Mouse (Mus musculus) ZHBTc4 (cell line): ENCODE measurements around the gene Gm8251.
A peak's percentile ranks its signal among the peaks of the same experiment; 100 is the strongest.
"Not testable (repeated sequence)": the region's sequence is repeated elsewhere in the genome, so short reads cannot be mapped to it uniquely, and the experiment has no call there.

Experiments used
- DNase-seq: peaks from one replicate; pipeline ENCODE4 v3.0.0-alpha.2; 2011; ENCODE audit warnings: low read depth, low spot score

Gene Gm8251

DNA sequence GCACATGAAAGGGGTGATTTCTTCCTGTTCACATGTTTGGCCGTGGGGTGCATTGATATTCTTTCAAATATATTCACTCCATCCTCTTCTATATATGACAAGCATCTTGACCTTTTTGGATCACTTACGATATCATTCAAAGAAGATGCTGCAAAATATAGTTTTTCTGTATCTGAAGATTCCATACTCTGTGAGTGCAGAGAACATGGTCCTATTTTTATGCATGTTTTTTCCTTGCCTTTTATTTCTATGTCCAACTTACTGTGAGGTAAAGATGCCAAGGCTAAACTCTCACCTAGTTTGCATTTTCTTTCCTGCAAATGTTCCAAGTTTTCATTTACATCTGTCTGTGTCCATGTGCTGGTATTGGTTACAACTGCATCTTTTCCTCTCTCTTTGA, at the start of gene Gm8251:
Gene Gm8251, minus strand, starts transcription at position 101 of the 400 bp plus-strand sequence.
- no peak for DNase-seq

DNA sequence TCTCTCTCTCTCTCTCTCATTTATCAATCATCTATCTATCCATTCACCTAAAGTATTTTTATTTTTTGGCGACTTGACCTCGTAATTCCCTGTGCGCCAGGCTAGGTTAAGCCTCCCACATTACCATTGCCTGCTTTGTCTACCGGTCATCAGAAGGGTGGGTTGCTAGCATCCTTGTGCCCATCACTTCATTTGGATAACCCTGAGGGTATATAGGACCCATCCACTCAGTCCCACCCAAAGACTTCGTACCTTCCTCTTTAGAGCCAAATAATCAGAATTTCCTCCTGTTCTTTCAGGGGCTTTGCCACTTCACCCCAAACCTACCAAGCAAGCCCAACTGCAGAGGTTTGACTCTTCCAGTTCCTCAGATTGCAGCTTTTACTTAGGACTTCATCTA, 41.2 kb upstream of the Gm8251 start:
- DNase-seq: peak; percentile 8

DNA sequence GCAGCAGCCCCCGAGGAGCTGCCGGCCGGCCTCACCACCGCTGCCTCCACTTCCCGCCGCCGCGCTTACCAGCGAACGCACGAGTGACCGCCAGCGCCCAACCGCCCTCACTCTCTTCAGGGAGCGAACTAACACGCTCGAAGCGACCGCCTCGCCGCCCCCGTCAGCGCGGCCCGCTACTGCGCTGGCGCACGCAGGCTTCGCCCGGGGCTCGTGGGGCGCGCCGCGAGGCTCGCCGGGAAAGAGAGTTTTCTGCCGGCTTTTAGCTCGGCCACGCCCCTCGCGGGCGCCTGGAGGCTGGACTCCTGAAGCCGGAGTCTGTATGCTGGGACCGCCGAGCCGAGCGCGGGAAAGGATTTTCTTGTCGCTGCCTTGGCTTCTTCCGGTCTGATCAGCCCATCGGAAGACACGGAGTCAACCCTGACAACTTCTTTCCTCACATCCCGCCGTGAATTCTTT, 40.6 kb upstream of the Gm8251 start, which contains the start of gene Tex30:
Gene Tex30, minus strand, starts transcription at position 183 of the 459 bp plus-strand sequence.
- DNase-seq: peak; percentile 98

DNA sequence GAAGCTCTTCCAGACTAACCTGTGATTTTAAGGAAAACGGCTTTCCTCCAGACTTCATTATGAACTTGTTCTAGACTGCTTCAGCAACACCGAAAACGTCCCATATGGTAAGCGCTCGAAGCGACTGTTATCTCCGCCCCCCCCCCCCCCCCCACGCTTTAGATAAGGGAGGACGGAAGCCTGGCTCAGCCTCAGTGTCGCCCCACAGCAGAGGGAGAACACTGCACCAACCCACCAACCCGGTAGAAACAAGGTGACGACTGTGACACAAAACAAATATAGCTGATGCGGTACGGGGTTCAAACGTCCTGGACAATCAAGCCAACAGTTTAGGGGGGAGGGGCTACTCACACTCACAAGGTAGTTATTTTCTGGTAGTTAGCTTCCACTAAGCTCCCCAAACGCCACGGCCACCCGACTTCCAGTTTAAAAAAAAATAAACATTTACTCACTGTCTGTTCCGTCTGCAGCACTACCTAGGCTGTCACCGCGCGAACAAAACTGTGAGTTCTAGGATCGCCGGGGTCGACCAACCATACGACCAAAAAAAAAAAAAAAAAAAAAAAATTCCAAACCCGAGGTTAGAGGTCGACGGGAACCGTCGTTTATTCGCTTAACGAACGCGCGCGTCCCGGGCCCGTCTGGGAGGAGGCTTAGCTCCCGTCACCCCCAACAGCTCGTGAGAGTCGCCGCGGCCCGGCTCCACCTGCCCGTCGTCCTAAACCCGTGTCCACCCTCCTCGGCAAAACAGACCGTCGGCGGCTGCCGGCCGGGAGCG, 39.9 kb upstream of the Gm8251 start:
- peak; percentile 54 for DNase-seq

DNA sequence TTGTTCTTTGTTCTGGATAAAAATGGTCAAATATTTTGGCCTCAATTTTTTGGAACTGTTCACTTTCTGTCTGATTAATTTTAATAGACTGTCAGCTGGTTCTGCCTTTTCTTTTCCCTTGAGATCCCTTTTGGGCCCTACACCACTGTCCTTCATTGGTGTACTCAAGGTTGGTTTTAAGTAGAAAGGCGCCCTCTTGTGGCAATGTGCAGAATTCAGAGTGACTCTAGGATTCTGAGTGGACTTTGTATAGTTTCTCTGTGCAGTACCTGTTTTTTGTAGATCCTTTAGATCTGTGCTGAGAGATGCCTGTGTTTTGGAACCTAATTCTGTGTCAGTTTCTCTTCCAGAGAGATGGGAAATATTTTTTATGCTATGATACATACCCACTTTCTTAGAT, 2.9 kb upstream of the Gm8251 start:
- peak; percentile 69 for DNase-seq

DNA sequence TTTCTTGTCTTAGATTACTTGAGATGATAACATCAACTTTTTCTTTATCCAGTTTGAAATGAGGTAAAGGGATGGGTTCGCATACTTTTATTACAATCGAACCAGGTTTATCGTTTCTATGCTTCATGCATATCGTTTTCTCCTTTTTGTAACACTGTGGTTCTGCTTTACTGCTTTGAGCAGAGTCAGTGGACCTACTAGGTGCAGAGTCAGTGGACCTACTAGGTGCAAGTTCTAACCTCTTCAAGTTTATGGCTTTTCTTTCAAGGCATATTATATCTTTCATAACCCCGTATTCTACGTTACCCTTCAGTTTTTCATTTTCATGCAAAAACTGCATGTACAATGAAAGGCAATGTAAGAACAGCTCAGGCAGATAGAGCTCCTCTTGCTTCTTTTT, 1.7 kb upstream of the Gm8251 start:
- no peak for DNase-seq

DNA sequence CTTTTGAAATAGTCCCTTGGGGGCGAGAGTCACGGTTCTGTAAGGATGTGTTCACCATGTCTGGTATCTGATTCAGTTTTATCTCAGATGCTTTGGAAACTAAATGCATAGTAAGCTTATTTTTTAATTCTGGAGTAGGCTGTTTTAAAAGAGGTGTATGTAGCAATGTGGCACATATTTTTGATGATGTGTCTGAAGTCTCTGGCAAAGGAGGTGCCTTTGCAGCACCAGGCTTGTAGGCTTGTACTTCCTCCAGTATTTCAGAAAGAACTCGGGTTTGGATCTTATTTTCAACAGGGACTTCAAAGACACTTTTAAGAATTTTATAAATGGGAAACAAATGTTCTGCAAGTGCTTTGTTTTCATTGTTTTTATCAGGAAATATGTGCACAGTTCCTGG, 3.9 kb downstream of the Gm8251 start:
- DNase-seq: no peak

DNA sequence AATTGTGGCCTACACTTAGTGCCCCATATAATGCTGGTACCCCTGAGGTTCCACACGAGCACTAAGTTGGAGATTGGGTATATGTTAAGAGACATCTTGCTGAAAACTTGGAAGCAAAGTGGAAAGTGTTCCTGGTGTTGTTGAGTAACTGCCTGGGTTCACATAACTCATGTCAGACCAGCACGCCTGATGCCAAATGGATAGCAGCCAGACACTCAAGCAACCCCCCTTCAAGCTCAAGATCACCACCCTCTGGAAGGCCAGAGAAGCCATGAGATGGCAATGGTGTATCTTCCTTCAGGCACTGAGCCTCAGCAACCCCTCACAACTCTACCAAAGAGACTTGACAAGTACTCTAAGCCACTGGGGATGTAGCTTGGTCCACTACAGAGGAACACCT, 15.2 kb downstream of the Gm8251 start:
- no peak for DNase-seq

DNA sequence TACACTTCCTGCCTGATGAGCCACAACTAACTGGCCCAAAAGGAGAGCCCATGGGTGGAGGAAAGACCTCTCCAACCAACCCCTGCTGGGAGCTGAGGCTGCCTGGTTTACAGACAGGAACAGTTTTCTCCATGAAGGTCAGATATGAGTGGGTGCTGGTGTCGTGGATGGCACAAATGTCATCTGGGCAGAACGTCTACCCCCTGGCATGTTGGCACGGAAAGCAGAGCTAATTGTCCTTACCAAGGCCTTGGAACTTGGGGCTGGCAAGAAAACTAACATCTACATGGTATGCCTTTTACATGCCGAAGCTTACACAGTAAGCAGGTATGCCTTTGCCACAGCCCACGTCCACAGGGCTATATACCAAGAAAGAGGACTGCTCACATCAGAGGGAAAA, 16.0 kb downstream of the Gm8251 start:
- not testable (repeated sequence) for DNase-seq

DNA sequence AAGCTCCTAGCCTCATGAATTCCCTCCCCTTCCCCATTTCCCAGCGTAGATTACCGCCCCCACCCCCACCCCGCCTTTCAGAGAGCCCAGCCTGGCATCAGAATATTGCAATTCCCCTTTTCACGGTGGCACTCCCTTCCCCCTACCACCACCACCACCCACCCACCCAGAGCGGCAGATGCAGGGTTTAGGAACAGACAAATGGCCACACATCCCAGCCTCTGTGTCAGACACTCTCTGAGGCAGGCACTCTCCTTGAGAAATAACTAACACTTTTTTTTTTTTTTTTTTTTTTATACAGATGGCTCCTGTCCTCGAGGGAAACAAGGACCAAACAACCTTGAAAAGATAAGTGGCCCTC, 19.2 kb downstream of the Gm8251 start:
- peak; percentile 7 for DNase-seq

DNA sequence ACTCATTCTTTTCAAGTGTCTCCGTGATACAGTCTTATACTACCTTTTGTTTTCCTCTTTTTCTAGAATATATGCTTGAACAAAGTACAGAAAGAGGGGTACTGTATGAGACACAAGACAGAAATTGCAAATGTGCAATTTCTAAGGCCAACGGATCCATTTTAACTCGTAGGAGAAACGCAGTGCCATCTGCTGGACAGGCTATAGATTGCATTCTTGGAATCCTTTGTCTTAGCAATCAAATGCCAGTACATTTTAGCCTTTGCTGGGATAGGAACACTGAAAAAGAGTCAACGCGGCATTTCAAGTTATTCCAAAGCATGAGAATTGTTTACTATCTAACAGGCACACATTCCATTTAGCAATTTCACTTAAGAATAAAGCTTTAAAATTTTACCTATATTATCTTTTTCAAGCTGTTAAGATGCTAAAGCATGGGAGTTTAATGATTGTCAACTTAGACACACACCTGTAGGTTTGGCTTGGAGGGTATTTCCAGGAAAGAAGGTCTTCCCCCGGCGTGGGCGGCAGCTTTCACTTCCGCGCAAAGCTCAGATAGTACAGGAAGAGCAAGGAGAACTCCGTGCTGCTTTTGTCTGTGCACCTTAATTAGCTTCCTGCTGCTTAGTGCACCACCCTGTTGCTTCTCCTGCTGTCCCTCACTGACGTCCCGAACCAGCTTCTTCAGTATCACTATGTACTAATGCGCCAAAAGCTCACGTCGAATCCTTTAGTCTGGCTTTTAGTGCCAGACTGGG, 19.8 kb downstream of the Gm8251 start:
- DNase-seq: peak; percentile 72

DNA sequence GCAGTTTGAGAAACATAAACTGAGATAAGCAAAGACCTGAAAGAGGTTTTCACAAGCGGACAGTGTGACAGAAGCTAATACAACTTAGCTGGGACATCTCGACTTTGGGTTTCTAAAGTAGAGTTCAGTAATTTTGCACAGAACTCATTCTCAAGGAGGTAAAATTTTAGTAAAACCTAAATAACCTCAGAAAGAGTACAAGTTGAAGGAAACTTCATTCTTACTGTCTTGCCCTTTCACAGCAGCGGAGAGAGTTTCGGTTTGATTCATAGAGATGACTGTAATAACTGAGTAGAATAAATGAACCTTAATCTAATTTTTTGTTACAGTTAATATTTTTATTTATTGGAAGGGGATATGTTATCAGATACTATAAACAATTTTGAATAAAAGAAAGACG, 28.8 kb downstream of the Gm8251 start:
- DNase-seq: no peak

DNA sequence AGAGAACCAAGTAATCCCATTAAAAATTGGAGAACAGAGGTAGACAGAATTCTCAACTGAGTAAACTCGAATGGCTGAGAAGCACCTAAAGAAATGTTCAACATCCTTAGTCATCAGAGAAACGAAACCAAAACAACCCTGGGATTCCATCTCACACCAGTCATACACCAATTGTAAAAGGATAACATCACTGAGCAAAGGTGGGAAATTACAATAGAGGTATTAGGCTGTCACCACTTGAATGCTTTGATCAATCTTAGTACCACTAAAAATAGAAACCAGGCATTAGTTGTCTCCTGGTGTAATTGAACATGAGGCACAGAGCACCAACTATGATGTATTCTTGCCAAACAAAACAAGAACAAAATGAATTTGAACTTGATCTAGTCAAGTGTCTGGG, 29.5 kb downstream of the Gm8251 start:
- DNase-seq: no peak

DNA sequence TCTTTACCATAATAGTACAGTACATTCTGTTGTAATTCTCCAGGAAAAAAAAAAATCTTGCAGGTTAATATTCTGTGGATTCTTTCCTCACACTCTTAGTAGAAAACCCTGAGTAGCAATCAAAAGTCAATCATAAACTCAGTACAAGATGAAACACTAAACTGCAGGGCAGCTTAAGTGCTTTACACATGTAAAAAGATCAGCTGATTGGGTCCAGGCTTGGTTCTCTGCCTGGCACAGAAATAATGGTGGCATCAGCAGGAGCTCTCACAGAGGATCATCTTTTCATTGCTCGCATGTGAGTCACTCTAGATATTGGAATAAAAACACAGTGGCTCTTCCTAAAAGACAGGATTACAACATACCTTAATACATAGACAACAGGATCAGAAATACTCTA, 34.1 kb downstream of the Gm8251 start:
- DNase-seq: no peak

DNA sequence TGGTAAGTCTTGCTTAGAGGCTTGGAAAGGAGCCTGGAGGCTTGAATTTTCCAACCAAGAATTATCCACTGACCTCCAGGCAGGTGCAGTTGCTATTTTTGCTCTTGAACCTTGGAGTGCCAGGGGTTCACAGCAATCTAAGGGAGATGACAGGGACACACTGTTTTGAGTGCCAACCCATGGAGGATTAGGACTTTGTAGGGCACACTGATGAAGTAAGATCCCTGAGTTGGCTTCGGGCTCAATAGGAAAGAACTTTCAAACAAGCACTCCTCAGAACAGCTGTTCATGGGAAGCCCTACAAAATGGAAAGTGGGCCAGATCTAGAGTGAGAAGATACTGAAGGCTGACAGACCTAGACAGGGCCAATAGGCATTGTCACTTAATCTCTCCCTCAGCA, 39.1 kb downstream of the Gm8251 start:
- DNase-seq: no peak

DNA sequence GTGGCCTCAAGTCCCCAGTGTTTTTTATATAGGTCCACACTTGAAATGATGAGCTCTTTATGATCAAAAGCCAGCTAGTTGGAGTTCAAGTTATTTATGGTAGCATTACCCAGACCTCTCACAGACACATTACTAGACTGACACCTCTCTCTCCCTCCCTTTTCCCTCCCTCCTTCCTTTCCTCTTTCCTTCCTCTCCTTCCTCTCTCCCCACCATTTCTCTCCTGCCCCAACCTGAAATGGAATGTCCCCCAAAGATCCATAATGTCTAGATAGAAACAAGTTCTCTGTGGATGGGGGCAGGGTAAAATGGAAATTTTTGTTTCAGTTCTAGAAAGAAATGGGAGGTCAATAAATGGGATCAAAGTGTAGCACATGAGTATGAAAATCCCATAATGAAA, 41.8 kb downstream of the Gm8251 start, which contains the start of gene Mettl21c:
Gene Mettl21c, minus strand, starts transcription at position 101 of the 400 bp plus-strand sequence.
- no peak for DNase-seq

DNA sequence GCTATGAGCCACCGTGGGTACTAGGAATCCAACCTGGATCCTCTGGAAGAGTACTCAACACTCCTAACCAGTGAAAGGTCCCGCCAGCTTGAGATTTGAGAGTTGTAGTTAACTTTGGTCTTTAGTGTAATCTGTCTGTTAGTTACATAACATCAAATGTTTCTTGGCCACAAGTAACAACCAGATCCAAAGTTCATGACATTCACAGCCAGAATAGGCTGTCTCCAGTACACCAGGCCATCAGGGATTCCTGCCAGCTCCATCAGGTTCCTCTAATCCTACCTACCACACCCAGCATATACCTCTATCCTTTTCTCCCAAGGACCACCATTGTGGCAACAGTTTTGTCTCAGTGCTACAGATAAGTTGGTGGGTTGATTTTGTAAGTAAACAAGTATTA, 46.2 kb downstream of the Gm8251 start:
- DNase-seq: no peak
